Mouse (Mus musculus) embryonic facial prominence, embryonic 15.5 days (tissue): ENCODE results near the gene Ifitm6. TPM values are rescaled to one million over a fixed set of nuclear protein-coding genes. Genes with fewer than 3 reads are reported as not detected.
"Not testable (repeated sequence)": the region's sequence is repeated elsewhere in the genome, so short reads cannot be mapped to it uniquely, and the experiment has no call there.

ENCODE experiments used
- ATAC-seq: fragments of 200-750 bp; cut with Nextera tagmentation; 2 replicates; pipeline ENCODE4 v1.8.0; 2017; ENCODE audit warnings: low read depth, moderate TSS enrichment; ENCODE audit not compliant: insufficient number of reproducible peaks, low FRiP score, low TSS enrichment
- H3K27ac ChIP-seq: fragments of 300-500 bp; sonication (generic); replicated peaks from 2 replicates; pipeline ENCODE4 v1.5.1; 2015; ENCODE audit warnings: mild to moderate bottlenecking, inconsistent platforms
- H3K27me3 ChIP-seq: fragments of 300-500 bp; sonication (generic); 2 replicates; pipeline ENCODE4 v1.6.1; 2015; ENCODE audit warnings: inconsistent platforms
- H3K36me3 ChIP-seq: fragments of 300-500 bp; sonication (generic); 2 replicates; pipeline ENCODE4 v1.6.1; 2015; ENCODE audit warnings: mild to moderate bottlenecking, inconsistent platforms
- H3K4me1 ChIP-seq: fragments of 300-500 bp; sonication (generic); 2 replicates; pipeline ENCODE4 v1.6.1; 2015; ENCODE audit warnings: inconsistent platforms
- H3K4me2 ChIP-seq: fragments of 300-500 bp; sonication (generic); replicated peaks from 2 replicates; pipeline ENCODE4 v1.6.1; 2015; ENCODE audit warnings: mild to moderate bottlenecking, inconsistent platforms
- H3K4me3 ChIP-seq: fragments of 300-500 bp; sonication (generic); replicated peaks from 2 replicates; pipeline ENCODE4 v1.5.1; 2015; ENCODE audit warnings: mild to moderate bottlenecking, inconsistent platforms
- H3K9ac ChIP-seq: fragments of 300-500 bp; sonication (generic); 2 replicates; pipeline ENCODE4 v1.6.1; 2015; ENCODE audit warnings: inconsistent platforms
- H3K9me3 ChIP-seq: fragments of 300-500 bp; sonication (generic); replicated peaks from 2 replicates; pipeline ENCODE4 v1.6.1; 2016; ENCODE audit warnings: inconsistent platforms
- WGBS: fragments of 180-500 bp; shearing (Covaris S2); methylation state at CpG from one replicate; pipeline ENCODE4 v1.1.7; 2015; 5-methylcytosine and 5-hydroxymethylcytosine counted together
- polyA plus RNA-seq: library from polyadenylated mRNA; unstranded; fragments of >200 nt; fragmentation: Nextera tagmentation; extraction: Ambion mirVana; gene quantifications from 2 replicates; pipeline ENCODE4 v1.2.1, GENCODE M21; 2015

The Ifitm6 gene
- polyA plus RNA-seq, 1 experiment from 2014 or later, result 2.8 TPM

- no peak overlapping the region for H3K4me2 ChIP-seq
- 0 out of 2 replicates have a peak, but pooled peaks cover 8% of the 10 kb centered on the region for H3K4me1 ChIP-seq
- H3K9ac ChIP-seq, result no peak overlapping the region
- H3K36me3 ChIP-seq, result no peaks in the 10 kb centered on the region
- H3K9me3 ChIP-seq, result no peaks in the 10 kb centered on the region
- no peaks in the 10 kb centered on the region for H3K27me3 ChIP-seq
- no peak for ATAC-seq
- WGBS, result 59% methylated on average over 17 of the region's 17 CpGs
- H3K4me3 ChIP-seq, result no peak overlapping the region
- H3K27ac ChIP-seq, result 0 out of 2 replicates have a peak overlapping the region, but pooled peaks have one; percentile 53
Measured at GRCm38 (mm10) chr7:140987182-140988138, 30.3 kb downstream of the Ifitm6 start.

GRCm38 (mm10) chr7:140982971-140983370 lies 34.8 kb downstream of the Ifitm6 start:
- ATAC-seq, result no peak
- no peaks in the 10 kb centered on the region for H3K27me3 ChIP-seq
- WGBS, result 86% methylated on average over 7 of the region's 7 CpGs

DNA sequence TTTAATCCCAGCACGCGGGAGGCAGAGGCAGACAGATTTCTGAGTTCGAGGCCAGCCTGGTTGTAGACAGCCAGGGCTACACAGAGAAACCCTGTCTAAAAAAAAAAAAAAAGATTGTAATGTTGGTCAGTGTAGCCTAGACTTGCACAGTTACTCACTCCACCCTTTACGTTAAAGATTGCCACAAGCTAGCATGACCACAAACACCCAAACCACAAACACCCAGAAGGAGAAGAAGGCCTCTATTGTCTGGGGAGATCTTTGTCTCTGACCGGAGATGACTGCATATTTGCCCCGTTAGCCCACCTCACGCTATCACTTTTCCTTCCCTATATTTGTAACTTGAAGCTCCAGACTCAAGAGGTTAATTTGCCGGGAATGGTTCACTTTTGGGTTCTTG lies 36.0 kb downstream of the Ifitm6 start:
- no peaks in the 10 kb centered on the region for H3K36me3 ChIP-seq
- no peaks in the 10 kb centered on the region for H3K27me3 ChIP-seq
- H3K27ac ChIP-seq, result no peak overlapping the region
- ATAC-seq, result no peak
- H3K4me3 ChIP-seq, result no peak overlapping the region
- H3K9me3 ChIP-seq, result no peaks in the 10 kb centered on the region
- no peak overlapping the region for H3K9ac ChIP-seq
- no peaks in the 10 kb centered on the region for H3K4me1 ChIP-seq
- H3K4me2 ChIP-seq, result no peak overlapping the region
- WGBS, result 79% methylated on average over 8 of the region's 8 CpGs

More at GRCm38 (mm10) chr7:140982971-140983370, 34.8 kb downstream of the Ifitm6 start:
- Histone ChIP-seq H3K4me2 (no peak overlapping the region), H3K4me1 (no peaks in the 10 kb centered on the region), H3K9ac (no peak overlapping the region), H3K36me3 (no peaks in the 10 kb centered on the region), H3K4me3 (no peak overlapping the region), H3K27ac (no peak overlapping the region), H3K9me3 (no peaks in the 10 kb centered on the region)

DNA sequence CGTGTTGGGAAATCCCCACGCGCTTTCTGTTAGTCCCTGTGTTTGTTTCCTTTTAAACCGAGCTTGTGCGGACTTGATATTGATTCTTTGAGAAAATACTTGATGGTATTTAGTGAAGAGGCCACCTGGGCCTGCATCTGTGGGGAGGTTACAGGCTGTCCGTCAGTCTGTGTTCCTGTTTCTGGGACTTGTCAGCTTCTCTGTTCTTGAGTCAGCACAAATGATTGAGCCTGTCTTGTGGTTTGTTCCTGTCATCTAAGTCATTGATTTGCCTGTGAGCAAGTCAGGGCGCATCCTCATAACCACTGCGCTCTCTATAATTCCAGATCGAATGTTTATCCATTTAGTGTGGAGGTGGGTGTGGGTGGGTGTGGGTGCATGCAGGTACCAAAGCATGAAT lies 41.0 kb downstream of the Ifitm6 start:
- not testable (repeated sequence) for H3K9me3 ChIP-seq, H3K9ac ChIP-seq, H3K4me3 ChIP-seq, H3K4me2 ChIP-seq, ATAC-seq, H3K27me3 ChIP-seq, H3K27ac ChIP-seq, H3K36me3 ChIP-seq
- 78% methylated on average over 9 of the region's 9 CpGs for WGBS
- H3K4me1 ChIP-seq, result peaks cover 26% of the 10 kb centered on the region

GRCm38 (mm10) chr7:140975465-140975864 lies 42.3 kb downstream of the Ifitm6 start:
- no peak overlapping the region for H3K4me3 ChIP-seq
- no peak overlapping the region for H3K4me2 ChIP-seq
- H3K36me3 ChIP-seq, result no peaks in the 10 kb centered on the region
- peaks cover 37% of the 10 kb centered on the region for H3K4me1 ChIP-seq
- no peak for ATAC-seq
- WGBS, result 42% methylated on average over 3 of the region's 3 CpGs
- 0 out of 2 replicates have a peak overlapping the region, but pooled peaks have one; percentile 14 for H3K27ac ChIP-seq
- no peaks in the 10 kb centered on the region for H3K9me3 ChIP-seq
- H3K27me3 ChIP-seq, result no peaks in the 10 kb centered on the region
- no peak overlapping the region for H3K9ac ChIP-seq

- Histone ChIP-seq H3K4me2 (no peak overlapping the region), H3K27ac (0 out of 2 replicates have a peak overlapping the region, but pooled peaks have one; percentile 14), H3K4me3 (no peak overlapping the region), H3K36me3 (no peaks in the 10 kb centered on the region), H3K4me1 (peaks cover 37% of the 10 kb centered on the region), H3K27me3 (no peaks in the 10 kb centered on the region), H3K9me3 (no peaks in the 10 kb centered on the region), H3K9ac (no peak overlapping the region)
- no peak for ATAC-seq
- WGBS, result 30% methylated on average over 9 of the region's 9 CpGs
Measured at GRCm38 (mm10) chr7:140974940-140975339, 42.8 kb downstream of the Ifitm6 start.

- no peak overlapping the region for H3K9ac ChIP-seq
- 0 out of 2 replicates have a peak overlapping the region, but pooled peaks have one; percentile 3 for H3K4me2 ChIP-seq
- peaks cover 37% of the 10 kb centered on the region for H3K4me1 ChIP-seq
- no peaks in the 10 kb centered on the region for H3K36me3 ChIP-seq
- peak overlapping the region; percentile 83 for H3K27ac ChIP-seq
- no peaks in the 10 kb centered on the region for H3K9me3 ChIP-seq
- ATAC-seq, result no peak
- no peaks in the 10 kb centered on the region for H3K27me3 ChIP-seq
- 28% methylated on average over 14 of the region's 14 CpGs for WGBS
- H3K4me3 ChIP-seq, result no peak overlapping the region
Measured at GRCm38 (mm10) chr7:140973396-140974165, 44.1 kb downstream of the Ifitm6 start.

DNA sequence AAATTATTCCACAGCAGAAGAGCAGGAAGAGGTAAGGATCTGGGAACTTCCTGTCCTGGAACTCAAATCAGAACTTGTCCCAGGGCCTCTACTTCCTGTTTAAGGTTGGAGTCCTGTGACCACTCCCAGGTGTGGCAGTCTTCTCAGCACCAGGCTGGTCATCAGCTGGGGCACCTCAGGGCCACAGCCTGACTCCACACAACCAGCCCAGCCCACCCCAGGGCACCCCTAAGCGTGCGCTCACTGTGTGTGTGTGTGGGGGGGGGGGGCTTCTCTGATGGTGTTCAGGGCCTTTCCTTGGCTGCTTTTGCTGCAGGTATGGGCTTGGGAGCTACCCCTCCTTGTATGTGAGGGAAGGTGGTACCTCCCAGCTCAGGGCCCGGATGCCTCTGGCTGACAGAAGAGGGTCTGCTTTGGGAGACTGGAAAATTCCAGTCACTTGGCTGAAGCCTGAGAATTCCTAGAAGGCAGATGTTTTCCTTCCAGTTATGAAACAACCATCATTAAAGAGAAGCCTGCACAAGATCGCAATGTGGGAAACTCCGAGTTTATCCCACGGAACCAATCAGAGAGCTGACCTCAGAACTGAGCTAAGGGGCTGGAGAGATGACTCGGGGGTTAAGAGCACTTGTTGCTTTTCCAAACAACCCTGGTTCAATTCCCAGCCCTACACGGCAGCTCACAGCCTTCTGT lies 46.1 kb downstream of the Ifitm6 start:
- H3K9ac ChIP-seq, result no peak overlapping the region
- WGBS, result 41% methylated on average over 8 of the region's 8 CpGs
- ATAC-seq, result peak; percentile 12; the same call in 1 of the 2 replicates
- H3K4me2 ChIP-seq, result peak overlapping the region; percentile 17
- H3K9me3 ChIP-seq, result no peaks in the 10 kb centered on the region
- H3K36me3 ChIP-seq, result no peaks in the 10 kb centered on the region
- peak overlapping the region; percentile 84 for H3K27ac ChIP-seq
- no peaks in the 10 kb centered on the region for H3K27me3 ChIP-seq
- H3K4me3 ChIP-seq, result no peak overlapping the region
- peaks cover 49% of the 10 kb centered on the region for H3K4me1 ChIP-seq

DNA sequence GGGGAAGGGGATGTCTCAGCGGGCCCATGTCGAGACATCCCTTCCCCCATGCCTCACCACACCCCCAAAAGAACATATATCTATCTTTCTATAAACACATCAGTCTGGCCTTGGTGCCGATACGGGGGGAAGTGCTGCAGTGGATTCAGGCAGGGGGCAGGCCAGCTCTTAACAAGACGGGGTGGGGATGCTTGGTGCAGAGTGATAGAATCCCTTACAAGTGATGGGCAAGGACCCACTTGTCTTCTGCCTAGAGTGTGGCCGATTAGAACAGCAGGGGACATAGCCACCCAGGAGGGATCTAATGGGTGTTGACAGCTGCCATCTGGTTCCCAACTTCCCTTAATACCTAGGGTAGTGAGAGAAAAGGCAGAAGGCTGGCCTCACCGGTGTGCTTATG lies 46.8 kb downstream of the Ifitm6 start:
- Histone ChIP-seq H3K27me3 (no peaks in the 10 kb centered on the region), H3K4me2 (no peak overlapping the region), H3K9me3 (no peaks in the 10 kb centered on the region), H3K36me3 (no peaks in the 10 kb centered on the region), H3K9ac (no peak overlapping the region), H3K4me1 (peaks cover 49% of the 10 kb centered on the region), H3K4me3 (no peak overlapping the region), H3K27ac (peak overlapping the region; percentile 84)
- WGBS, result 44% methylated on average over 7 of the region's 7 CpGs
- no peak for ATAC-seq

- H3K4me2 ChIP-seq, result peak overlapping the region; percentile 39
- not testable (repeated sequence) for H3K9me3 ChIP-seq, H3K27ac ChIP-seq, H3K36me3 ChIP-seq, H3K27me3 ChIP-seq, ATAC-seq, H3K9ac ChIP-seq
- WGBS, result 42% methylated on average over 3 of the region's 3 CpGs
- peaks cover 35% of the 10 kb centered on the region for H3K4me1 ChIP-seq
- peak overlapping the region; percentile 26 for H3K4me3 ChIP-seq
Measured at GRCm38 (mm10) chr7:140968710-140969109, 49.0 kb downstream of the Ifitm6 start.
